Mouse (Mus musculus): ENCODE data around the gene Ank3.
"Not testable (repeated sequence)": the region's sequence is repeated elsewhere in the genome, so short reads cannot be mapped to it uniquely, and the experiment has no call there.

Gene Ank3

DNA sequence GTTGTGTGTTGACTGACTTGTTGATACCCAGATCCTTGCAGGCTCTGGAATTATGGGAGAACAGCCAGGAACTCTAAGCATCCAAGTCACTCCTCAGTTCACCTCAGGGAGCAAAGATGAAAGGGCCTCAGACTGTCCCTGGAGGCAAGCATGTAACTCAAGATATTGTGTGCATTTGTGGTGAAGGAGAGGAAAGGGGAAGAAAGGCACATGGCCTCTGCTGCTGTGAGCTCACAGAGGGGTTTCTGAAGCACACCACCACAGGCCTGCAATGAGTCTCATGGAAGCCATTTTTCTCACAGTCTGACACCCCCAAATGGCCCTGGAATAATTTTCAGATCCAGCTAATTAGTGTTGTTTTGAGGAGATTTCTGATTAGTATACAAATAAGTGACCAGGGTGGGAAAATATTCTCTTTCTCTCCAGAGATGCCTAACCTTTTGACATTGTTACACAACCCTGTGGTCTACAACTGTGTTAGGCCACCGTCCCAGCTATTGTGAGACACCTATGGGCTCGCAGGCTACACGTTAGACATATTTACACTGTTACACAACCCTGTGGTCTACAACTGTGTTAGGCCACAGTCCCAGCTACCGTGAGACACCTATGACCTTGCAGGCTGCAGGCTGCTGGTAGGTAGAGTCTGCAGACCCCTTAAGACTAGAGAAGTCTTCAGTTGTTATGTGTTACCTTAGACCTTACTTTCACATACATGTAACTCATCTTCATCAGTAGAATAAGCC lies 485.5 kb downstream of the Ank3 start:
- in situ Hi-C loops (cut with MboI, MseI) = no loop called here

DNA sequence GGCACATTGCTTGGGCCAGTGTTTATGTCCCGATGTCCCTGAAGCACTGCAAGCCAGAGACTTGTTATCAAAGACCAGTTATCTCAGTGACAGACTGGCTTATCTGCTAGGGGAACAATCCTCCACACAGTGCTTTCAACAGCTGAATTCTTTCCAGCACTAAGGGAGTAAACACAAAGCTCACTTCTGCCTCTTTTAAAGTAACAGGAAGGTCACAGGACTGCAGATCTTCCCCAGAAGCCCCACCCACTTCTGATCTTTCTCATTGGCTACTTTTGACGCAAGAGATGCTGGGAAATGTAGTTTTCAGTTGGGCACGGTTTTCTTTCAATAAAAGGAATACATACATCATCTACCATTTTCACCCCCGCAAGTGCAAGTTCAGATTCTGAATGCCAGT lies 489.8 kb downstream of the Ank3 start:
- in situ Hi-C loops (cut with MboI, MseI) = no loop called here

DNA sequence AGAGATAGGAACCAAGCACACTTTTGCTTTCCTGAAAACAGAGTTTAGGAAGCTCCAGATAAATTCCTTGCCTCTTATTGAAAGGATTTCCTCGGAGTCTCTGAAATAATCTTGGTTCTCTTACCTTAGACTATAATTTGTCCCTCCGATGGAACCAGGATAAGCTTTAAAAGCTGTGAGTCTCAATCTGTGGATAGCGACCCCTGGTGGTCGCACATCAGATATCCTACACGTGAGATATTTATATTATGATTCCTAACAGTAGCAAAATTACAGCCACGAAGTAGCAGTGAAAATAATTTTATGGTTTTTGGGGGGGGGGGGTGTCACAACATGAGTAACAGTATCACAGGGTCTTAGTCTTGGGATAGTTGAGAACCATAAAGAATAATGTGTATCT lies 491.2 kb downstream of the Ank3 start:
- in situ Hi-C loops (cut with MboI, MseI) = no loop called here

DNA sequence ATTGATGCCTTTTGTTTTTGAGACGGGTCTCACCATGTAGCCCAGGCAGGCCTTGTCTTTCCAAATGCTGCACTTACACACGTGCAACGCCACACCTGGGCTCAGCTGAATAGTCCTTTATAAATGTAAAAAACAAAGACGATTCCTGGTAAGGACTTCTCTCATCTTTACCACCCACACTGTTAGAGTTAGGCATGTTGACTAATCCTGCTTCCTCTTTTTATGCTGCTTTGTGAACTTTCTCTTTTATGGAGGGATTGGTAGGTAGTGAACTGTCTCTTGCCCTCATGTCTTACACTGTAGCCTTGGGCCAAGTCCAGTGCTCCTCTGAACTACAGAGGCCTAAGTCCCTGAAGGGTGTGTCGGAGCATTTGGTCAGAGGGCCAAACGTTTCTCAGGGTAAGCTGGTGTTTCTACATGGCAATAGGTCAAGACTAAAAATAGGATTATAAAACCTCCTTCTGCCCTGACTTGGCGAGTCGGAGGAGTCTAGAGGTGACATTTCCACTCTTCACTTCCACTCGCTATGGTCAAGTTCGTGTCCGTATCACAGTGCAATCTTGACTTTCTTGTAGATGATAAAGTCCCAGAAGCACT lies 491.9 kb downstream of the Ank3 start:
- in situ Hi-C loops (cut with MboI, MseI) = no loop called here

GRCm38 (mm10) chr10:69892162-69892561 lies 493.6 kb downstream of the Ank3 start:
- in situ Hi-C loops (cut with MboI, MseI) = no loop called here

GRCm38 (mm10) chr10:69895606-69896005 lies 497.0 kb downstream of the Ank3 start:
- in situ Hi-C loops (cut with MboI, MseI) = no loop called here

- in situ Hi-C loops (cut with MboI, MseI) = no loop called here
These were observed 499.4 kb downstream of the Ank3 start for GRCm38 (mm10) chr10:69897927-69898326.

- in situ Hi-C loops (cut with MboI, MseI) = no loop called here
These were observed 500.2 kb downstream of the Ank3 start for GRCm38 (mm10) chr10:69898821-69899220.

- in situ Hi-C loops (cut with MboI, MseI) = no loop called here
These were observed 501.2 kb downstream of the Ank3 start for GRCm38 (mm10) chr10:69899788-69900187.

- in situ Hi-C loops (cut with MboI, MseI) = no loop called here
These were observed 503.5 kb downstream of the Ank3 start for GRCm38 (mm10) chr10:69902024-69902423.

DNA sequence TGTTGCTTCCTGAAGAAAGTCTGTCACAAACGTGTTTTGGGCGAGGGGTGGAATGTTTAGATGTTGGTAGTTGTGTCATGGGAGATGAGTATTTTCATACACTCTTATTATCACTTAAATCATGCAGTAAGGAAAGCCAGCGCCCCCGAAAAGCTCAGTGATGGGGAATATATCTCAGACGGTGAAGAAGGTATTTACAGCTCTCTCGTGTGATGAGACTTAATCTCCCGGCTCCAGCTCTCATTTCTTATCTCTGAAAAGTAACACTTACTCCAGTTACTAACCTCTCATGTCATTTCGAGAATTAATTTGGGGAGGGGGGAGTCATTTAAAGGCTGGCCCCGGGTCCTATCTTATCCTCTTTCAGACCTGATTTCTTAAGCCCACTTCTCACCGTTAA lies 505.7 kb downstream of the Ank3 start:
- in situ Hi-C loops (cut with MboI, MseI) = no loop called here

DNA sequence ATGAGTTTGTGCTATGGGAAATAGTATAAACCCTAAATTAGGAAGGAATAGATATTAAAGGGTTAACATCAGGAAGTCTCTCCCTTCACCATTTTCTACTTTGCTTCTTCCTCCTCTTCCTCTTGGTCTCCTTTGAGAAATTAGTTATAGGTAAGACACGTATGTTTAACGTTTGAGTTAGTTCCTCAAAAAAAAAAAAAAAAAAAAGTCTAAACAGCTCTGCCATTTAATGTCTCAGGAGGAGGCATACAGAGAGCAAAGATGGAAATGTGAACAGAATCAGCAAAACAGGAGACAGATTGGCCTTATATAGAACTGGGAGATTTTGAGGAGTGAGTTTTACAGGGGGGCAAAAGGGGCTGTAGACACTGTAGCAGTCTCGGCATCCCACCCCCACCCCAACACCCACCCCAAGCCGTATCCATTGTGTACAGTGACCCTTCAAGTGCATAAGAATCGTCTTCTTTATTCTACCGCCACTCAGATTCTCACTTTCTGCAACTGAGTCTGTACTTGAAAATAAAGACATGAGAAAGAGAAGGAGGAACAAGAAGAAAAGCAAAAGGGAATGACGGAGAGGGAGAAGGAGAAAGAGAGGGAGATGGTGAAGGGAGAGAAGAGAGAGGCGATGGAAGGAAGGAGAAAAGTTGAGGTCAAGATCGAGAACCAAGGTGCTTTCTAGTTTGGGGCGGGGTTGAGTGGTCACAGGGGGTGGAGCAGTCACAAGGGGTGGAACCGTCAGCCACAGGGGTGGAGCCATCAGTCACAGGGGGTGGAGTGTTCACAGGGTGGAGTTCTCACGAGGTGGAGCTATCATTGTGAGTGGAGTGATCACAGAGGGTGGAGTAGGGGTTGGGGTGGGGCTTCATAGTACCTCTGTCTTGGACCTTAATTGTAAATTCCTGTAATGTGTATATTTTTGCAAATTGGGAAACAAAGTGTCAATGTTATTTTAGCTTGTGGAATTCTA lies 509.5 kb downstream of the Ank3 start:
- in situ Hi-C loops (cut with MboI, MseI) = no loop called here

DNA sequence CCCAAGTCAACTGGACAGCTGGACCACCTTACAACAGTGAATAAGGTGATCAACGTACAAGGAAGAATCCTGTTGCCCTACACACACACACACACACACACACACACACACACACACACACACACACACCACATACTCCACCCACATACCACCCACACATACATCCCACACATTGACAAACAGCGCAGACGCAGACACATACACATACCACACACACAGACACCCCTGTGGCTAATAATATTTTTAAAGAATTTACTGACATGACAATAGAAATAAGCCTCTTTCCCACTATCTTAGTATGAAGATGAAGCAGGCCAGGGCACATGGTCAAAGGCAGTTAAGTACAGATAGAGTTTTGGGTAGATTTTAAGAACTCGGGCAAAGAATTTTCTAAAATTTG lies 511.3 kb downstream of the Ank3 start:
- in situ Hi-C loops (cut with MboI, MseI) = no loop called here

- in situ Hi-C loops (cut with MboI, MseI) = not testable (repeated sequence)
These were observed 511.7 kb downstream of the Ank3 start for GRCm38 (mm10) chr10:69910304-69910703.

GRCm38 (mm10) chr10:69910726-69911125 lies 512.2 kb downstream of the Ank3 start:
- in situ Hi-C loops (cut with MboI, MseI) = not testable (repeated sequence)

DNA sequence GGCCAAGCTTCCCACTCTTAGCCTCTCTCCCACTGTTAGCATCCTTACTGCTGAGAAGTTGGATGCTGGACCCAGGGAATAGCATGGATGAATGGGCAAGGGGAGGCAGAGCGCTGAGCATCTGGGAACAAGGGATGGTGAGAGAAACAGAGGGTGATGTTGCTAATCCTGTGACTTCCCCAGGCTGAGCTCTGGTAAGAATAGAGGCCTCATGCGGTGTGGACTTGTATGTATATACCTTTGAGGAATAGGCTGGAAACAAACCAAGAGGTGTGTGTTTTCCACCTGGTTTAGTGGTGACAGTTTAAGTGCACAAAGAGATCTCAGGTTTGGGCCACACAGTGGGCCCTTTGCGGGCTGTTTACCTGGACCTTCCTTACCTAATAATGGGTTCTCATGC lies 517.0 kb downstream of the Ank3 start:
- in situ Hi-C loops (cut with MboI, MseI) = no loop called here

DNA sequence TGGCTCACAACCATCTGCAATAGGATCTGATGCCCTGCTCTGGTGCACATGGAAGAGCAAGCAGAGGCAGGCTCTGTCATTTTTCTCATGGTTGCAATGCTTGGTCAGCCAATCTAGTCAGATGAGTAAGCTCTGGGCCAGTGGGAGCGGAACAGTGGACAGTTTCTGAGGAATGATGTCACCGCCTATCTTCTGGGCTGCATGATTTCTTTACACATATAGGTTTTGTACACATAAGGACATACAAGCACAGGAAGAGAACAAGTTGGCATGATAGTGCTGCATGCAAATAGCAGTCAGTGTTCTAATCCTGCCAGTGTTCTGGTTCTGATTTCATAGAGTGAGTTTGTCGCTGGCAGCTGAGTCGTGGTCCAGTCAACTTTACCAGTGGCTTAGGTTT lies 517.6 kb downstream of the Ank3 start:
- in situ Hi-C loops (cut with MboI, MseI) = no loop called here

DNA sequence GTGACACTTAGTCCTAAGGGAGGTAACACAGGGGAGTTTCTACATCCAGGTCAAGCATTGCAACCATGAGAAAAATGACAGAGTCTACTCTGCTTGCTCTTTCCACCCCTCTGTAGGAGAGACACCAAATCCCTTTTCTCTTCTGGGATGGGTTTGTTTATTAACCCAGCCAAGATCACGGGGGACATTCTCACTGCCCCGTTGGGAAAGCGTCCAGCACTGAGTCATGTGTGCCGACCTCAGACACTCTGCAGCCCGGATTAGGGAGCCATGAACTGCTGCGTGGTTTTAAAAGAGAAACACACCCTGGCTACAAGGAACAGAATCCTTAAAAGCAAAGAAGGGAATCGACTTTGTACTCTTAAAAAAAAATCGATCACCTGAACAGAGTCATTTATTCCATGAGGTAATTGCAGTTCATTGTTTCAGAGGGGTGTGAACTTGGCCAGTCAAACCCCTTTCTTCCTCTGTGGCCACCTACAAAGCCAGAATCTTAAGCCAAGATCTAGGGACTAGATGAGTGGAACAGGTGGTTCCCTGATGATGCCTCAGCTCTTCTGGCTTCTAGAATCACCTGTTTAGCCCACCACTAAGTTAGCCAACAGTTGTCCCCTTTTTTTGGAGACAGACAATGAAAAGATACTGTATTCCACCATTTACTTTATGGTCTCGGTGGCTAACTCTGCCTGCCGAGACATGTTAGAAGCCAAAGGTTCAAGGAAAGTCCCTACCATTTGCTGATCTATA lies 518.3 kb downstream of the Ank3 start:
- in situ Hi-C loops (cut with MboI, MseI) = no loop called here

- in situ Hi-C loops (cut with MboI, MseI) = no loop called here
These were observed 519.1 kb downstream of the Ank3 start for GRCm38 (mm10) chr10:69917711-69918110.

GRCm38 (mm10) chr10:69918461-69919151 lies 520.0 kb downstream of the Ank3 start:
- in situ Hi-C loops (cut with MboI, MseI) = no loop called here

DNA sequence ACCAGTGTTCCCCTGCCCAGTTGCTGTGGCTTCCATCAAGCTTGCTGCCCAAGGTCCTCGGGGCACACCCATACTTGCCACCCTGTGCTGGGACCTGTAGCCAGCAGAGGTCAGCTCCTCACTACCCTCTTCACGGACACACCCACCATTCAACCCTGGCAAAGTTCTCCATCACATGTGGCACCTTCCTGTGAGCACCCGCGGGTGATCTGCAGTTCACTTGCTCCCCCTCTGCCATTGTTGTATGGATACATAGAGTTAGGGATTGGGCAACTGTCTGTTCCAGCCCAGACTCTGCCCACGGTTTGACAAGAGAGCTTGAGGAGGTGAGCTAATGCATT lies 520.5 kb downstream of the Ank3 start:
- in situ Hi-C loops (cut with MboI, MseI) = no loop called here

All from regulatory T cell (primary cell).